Mouse (Mus musculus) embryonic fibroblast, embryonic 13.5 days (primary cell): ENCODE measurements around the gene Pnldc1. TPM values are rescaled to one million over a fixed set of nuclear protein-coding genes. Genes with fewer than 3 reads are reported as not detected.
"Not testable (repeated sequence)": the region's sequence is repeated elsewhere in the genome, so short reads cannot be mapped to it uniquely, and the experiment has no call there.

Source experiments
- H3K27ac ChIP-seq: 2 replicates; pipeline ENCODE4 v1.5.1; 2012; ENCODE audit warnings: low read length, control low read depth, inconsistent platforms; ENCODE audit not compliant: insufficient read depth
- H3K4me1 ChIP-seq: 2 replicates; pipeline ENCODE4 v1.6.1; 2011; ENCODE audit warnings: low read length; ENCODE audit not compliant: control insufficient read depth, insufficient read depth
- H3K4me3 ChIP-seq: 2 replicates; pipeline ENCODE4 v1.5.1; 2011; ENCODE audit warnings: mild to moderate bottlenecking, control low read depth, low read length; ENCODE audit not compliant: insufficient read depth
- CTCF ChIP-seq: IDR thresholded peaks from 2 replicates; pipeline ENCODE4 v1.5.1; 2011; ENCODE audit warnings: mild to moderate bottlenecking, control low read depth, low read length, moderate library complexity, borderline replicate concordance; ENCODE audit not compliant: insufficient read depth
- POLR2A ChIP-seq: IDR thresholded peaks from 2 replicates; pipeline ENCODE4 v1.6.1; 2011; ENCODE audit warnings: low read depth, mild to moderate bottlenecking, control low read depth, low read length, moderate library complexity
- polyA plus RNA-seq: library from polyadenylated mRNA; stranded (reverse); fragments of >200 nt; gene quantifications from 2 replicates; pipeline ENCODE4 v1.2.4, GENCODE M21; 2011; ENCODE audit warnings: low read depth; ENCODE audit not compliant: missing spikeins, insufficient read length

The Pnldc1 gene
- polyA plus RNA-seq: 2.5 and 2.7 TPM in 2 replicates

GRCm38 (mm10) chr17:12909361-12910280 is at the start of gene Pnldc1:
Pnldc1 (minus strand) TSS chr17:12910230.
- H3K27ac ChIP-seq: no peak within 1 kb of the TSS
- no peaks in the 10 kb centered on the region for H3K4me1 ChIP-seq
- H3K4me3 ChIP-seq: no peak within 1 kb of the TSS
- TF ChIP-seq POLR2A (no peak), CTCF (no peak)

- H3K4me1 ChIP-seq, H3K27ac ChIP-seq: not testable (repeated sequence)
- H3K4me3 ChIP-seq: peak overlapping the region; percentile 23
Observed at GRCm38 (mm10) chr17:12959377-12959776, 49.3 kb upstream of the Pnldc1 start.

- TF ChIP-seq POLR2A (no peak), CTCF (no peak)
- H3K27ac ChIP-seq: no peak overlapping the region
- H3K4me3 ChIP-seq: no peak overlapping the region
- no peaks in the 10 kb centered on the region for H3K4me1 ChIP-seq
Observed at GRCm38 (mm10) chr17:12956664-12957063, 46.6 kb upstream of the Pnldc1 start.

GRCm38 (mm10) chr17:12949669-12950068 is 39.6 kb upstream of the Pnldc1 start:
- TF ChIP-seq POLR2A: no peak
- no peak for TF ChIP-seq CTCF
- no peak overlapping the region for H3K4me3 ChIP-seq

GRCm38 (mm10) chr17:12942459-12943162 is 32.6 kb upstream of the Pnldc1 start:
- H3K4me1 ChIP-seq: no peaks in the 10 kb centered on the region
- H3K27ac ChIP-seq: no peak overlapping the region
- TF ChIP-seq POLR2A (no peak), CTCF (no peak)
- no peak overlapping the region for H3K4me3 ChIP-seq

More at GRCm38 (mm10) chr17:12949669-12950068, 39.6 kb upstream of the Pnldc1 start:
- Histone ChIP-seq H3K27ac (no peak overlapping the region), H3K4me1 (no peaks in the 10 kb centered on the region)

- no peak for TF ChIP-seq POLR2A
- no peak for TF ChIP-seq CTCF
- no peak overlapping the region for H3K27ac ChIP-seq
Observed at GRCm38 (mm10) chr17:12941543-12942260, 31.7 kb upstream of the Pnldc1 start.

GRCm38 (mm10) chr17:12940151-12940805 is 30.2 kb upstream of the Pnldc1 start, which contains the start of gene Acat3:
Acat3 (minus strand) TSS chr17:12940600.
- TF ChIP-seq CTCF: no peak
- TF ChIP-seq POLR2A: peak; percentile 58
- peak within 1 kb of the TSS; percentile 72 for H3K27ac ChIP-seq
- H3K4me3 ChIP-seq: peak within 1 kb of the TSS; percentile 23
- H3K4me1 ChIP-seq: no peaks in the 10 kb centered on the region

More at GRCm38 (mm10) chr17:12941543-12942260, 31.7 kb upstream of the Pnldc1 start:
- Histone ChIP-seq H3K4me3 (no peak overlapping the region), H3K4me1 (no peaks in the 10 kb centered on the region)

- H3K4me3 ChIP-seq, H3K4me1 ChIP-seq, H3K27ac ChIP-seq: not testable (repeated sequence)
Observed at GRCm38 (mm10) chr17:12939377-12940148, 29.5 kb upstream of the Pnldc1 start.

GRCm38 (mm10) chr17:12938077-12938476 is 28.0 kb upstream of the Pnldc1 start:
- no peaks in the 10 kb centered on the region for H3K4me1 ChIP-seq
- no peak for TF ChIP-seq CTCF
- TF ChIP-seq POLR2A: no peak
- no peak overlapping the region for H3K4me3 ChIP-seq
- H3K27ac ChIP-seq: no peak overlapping the region
